Mouse (Mus musculus) lung, postnatal 0 days (tissue): ENCODE results near the gene Tbp. TPM values are rescaled to one million over a fixed set of nuclear protein-coding genes. Genes with fewer than 3 reads are reported as not detected.

Experiments used
- ATAC-seq: fragments of 200-750 bp; cut with Nextera tagmentation; 2 replicates; pipeline ENCODE4 v1.8.0; 2017; ENCODE audit warnings: moderate library complexity
- DNase-seq: peaks from one replicate; pipeline ENCODE4 v3.0.0-alpha.2; 2016; ENCODE audit warnings: low spot score
- H3K27ac ChIP-seq: fragments of 300-500 bp; sonication (generic); 2 replicates; pipeline ENCODE4 v1.5.1; 2014; ENCODE audit warnings: antibody characterized with exemption, mild to moderate bottlenecking, low read length, mixed read lengths
- H3K27me3 ChIP-seq: fragments of 300-500 bp; sonication (generic); replicated peaks from 2 replicates; pipeline ENCODE4 v1.6.1; 2014; ENCODE audit warnings: low read length, mixed read lengths; ENCODE audit not compliant: insufficient read depth
- H3K36me3 ChIP-seq: fragments of 300-500 bp; sonication (generic); 2 replicates; pipeline ENCODE4 v1.6.1; 2014; ENCODE audit warnings: low read length, mixed read lengths; ENCODE audit not compliant: insufficient read depth
- H3K4me1 ChIP-seq: fragments of 300-500 bp; sonication (generic); 2 replicates; pipeline ENCODE4 v1.6.1; 2014; ENCODE audit warnings: antibody characterized with exemption, low read depth, low read length, mixed read lengths; ENCODE audit not compliant: insufficient read depth
- H3K4me2 ChIP-seq: fragments of 300-500 bp; sonication (generic); replicated peaks from 2 replicates; pipeline ENCODE4 v1.6.1; 2014; ENCODE audit warnings: low read depth, mild to moderate bottlenecking, low read length, moderate library complexity, mixed read lengths
- H3K4me3 ChIP-seq: fragments of 300-500 bp; sonication (generic); 2 replicates; pipeline ENCODE4 v1.5.1; 2014; ENCODE audit warnings: low read depth, low read length
- H3K9ac ChIP-seq: fragments of 300-500 bp; sonication (generic); replicated peaks from 2 replicates; pipeline ENCODE4 v1.6.1; 2014; ENCODE audit warnings: low read depth, mild to moderate bottlenecking
- H3K9me3 ChIP-seq: fragments of 300-500 bp; sonication (generic); 2 replicates; pipeline ENCODE4 v1.6.1; 2016; ENCODE audit warnings: low read length, mixed read lengths
- CTCF ChIP-seq: IDR thresholded peaks from 2 replicates; pipeline ENCODE4 v1.5.1; 2016; ENCODE audit warnings: antibody characterized with exemption, mild to moderate bottlenecking
- EP300 ChIP-seq: IDR thresholded peaks from 2 replicates; pipeline ENCODE4 v1.6.1; 2016; ENCODE audit warnings: antibody characterized with exemption, mild to moderate bottlenecking, control low read depth
- WGBS: fragments of 180-500 bp; shearing (Covaris S2); extraction: QIAGEN DNeasy Blood & Tissue Kit; methylation state at CpG from one replicate; pipeline ENCODE4 v1.1.7; 2014; 5-methylcytosine and 5-hydroxymethylcytosine counted together
- polyA plus RNA-seq: library from polyadenylated mRNA; unstranded; fragments of >200 nt; fragmentation: Nextera tagmentation; extraction: Ambion mirVana; gene quantifications from 2 replicates; pipeline ENCODE4 v1.2.1, GENCODE M21; 2015

The Tbp gene
- polyA plus RNA-seq, 1 experiment from 2014 or later, result 29.9 TPM

DNA sequence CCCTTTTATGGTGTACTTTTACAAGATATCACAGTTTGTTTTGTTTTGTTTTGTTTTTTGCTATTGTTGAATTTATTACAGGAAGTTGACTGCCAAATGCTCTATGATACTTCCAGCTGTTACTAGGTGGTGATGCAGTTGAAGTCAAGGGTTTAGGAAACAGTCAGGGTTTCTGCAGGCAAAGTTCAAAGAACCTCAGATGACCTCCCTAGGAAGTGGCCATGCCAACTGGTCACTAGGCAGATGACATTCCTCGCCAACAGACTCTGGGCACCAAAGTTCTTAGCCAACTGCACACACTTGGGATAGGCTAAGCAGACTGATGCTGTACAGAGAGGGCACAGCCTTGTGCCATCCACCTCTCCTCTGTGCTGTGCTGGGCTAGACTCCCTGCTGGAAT, 75.4 kb downstream of the Tbp start:
- ATAC-seq, result no peak
- 43% methylated on average over 1 of the region's 1 CpGs for WGBS
- no peak for DNase-seq
- H3K9me3 ChIP-seq, result no peaks in the 10 kb centered on the region
- no peak overlapping the region for H3K4me3 ChIP-seq
- no peaks in the 10 kb centered on the region for H3K27me3 ChIP-seq
- H3K9ac ChIP-seq, result no peak overlapping the region
- TF ChIP-seq CTCF (no peak), EP300 (no peak)
- no peaks in the 10 kb centered on the region for H3K36me3 ChIP-seq
- H3K27ac ChIP-seq, result no peak overlapping the region
- H3K4me2 ChIP-seq, result no peak overlapping the region
- no peaks in the 10 kb centered on the region for H3K4me1 ChIP-seq

DNA sequence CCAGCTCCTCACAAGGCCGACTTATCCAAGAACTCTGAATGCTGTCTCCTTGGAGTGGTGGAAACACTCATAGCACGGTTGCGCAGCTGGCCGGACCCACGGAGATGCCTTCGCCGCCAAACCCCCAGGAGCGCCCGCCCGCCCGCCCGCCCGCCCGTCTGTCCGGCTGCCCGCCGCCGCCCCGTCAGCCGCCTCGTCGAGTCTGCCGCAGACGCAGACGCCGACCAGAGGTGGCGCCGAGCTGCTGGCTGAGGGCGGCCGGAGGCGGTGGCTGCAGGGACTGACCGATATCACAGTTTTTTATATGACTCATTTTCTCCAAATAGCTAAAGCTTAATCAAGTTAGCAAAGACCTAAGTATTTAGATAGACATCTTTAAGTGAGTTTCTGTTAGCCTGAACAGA, 77.6 kb downstream of the Tbp start:
- Histone ChIP-seq H3K4me1 (no peaks in the 10 kb centered on the region), H3K9ac (no peak overlapping the region), H3K9me3 (no peaks in the 10 kb centered on the region), H3K36me3 (no peaks in the 10 kb centered on the region), H3K4me2 (peak overlapping the region; percentile 56), H3K4me3 (peak overlapping the region; percentile 5; the same call in 1 of the 2 replicates), H3K27ac (no peak overlapping the region), H3K27me3 (no peaks in the 10 kb centered on the region)
- TF ChIP-seq CTCF (peak; percentile 52), EP300 (no peak)
- ATAC-seq (peak; percentile 82), DNase-seq (peak; percentile 77)
- 0% methylated on average over 17 of the region's 32 CpGs for WGBS

Other genes with a start within 250 kb of the Tbp start
- gene Dll1, start 123.0 kb upstream of the Tbp start, polyA plus RNA-seq, result 8.2 and 9.4 TPM in 2 replicates
- 11.2 and 15.2 TPM in 2 replicates for gene Fam120b, start 103.7 kb upstream of the Tbp start, polyA plus RNA-seq
- gene Psmb1, start 137 bp upstream of the Tbp start, polyA plus RNA-seq, result 201 and 214 TPM in 2 replicates
- gene Pdcd2, start 27.4 kb downstream of the Tbp start, polyA plus RNA-seq, result 26.5 and 29.0 TPM in 2 replicates
- 1.3 and 1.5 TPM in 2 replicates for gene Prdm9, start 64.5 kb downstream of the Tbp start, polyA plus RNA-seq
- gene Chd1, start 205.1 kb downstream of the Tbp start, polyA plus RNA-seq, result 17.1 and 19.6 TPM in 2 replicates